Mouse (Mus musculus): ENCODE measurements around the gene Brap. TPM values are rescaled to one million over a fixed set of nuclear protein-coding genes. Genes with fewer than 3 reads are reported as not detected.

Brap gene
- polyA plus RNA-seq (2017; shearing (Covaris generic)) = 6.8 TPM

GRCm38 (mm10) chr5:121660059-121660896 lies at the start of gene Brap, which contains the start of gene Acad10:
Gene Brap (plus strand): TSS chr5:121660563.
Gene Acad10 (minus strand): TSS chr5:121660514.

GRCm38 (mm10) chr5:121618592-121619513 lies 41.5 kb upstream of the Brap start, which contains the start of gene Acad12:
Gene Acad12 (minus strand): TSS chr5:121618938.

GRCm38 (mm10) chr5:121711174-121711927 lies 51.0 kb downstream of the Brap start, which contains the start of gene Atxn2:
Gene Atxn2 (plus strand): TSS chr5:121711337.

Other genes starting within 250 kb of the Brap start
- gene Tmem116, start 208.7 kb upstream of the Brap start, polyA plus RNA-seq (2017; shearing (Covaris generic)) = 1.5 TPM
- 67.2 TPM for gene Erp29, start 208.1 kb upstream of the Brap start, polyA plus RNA-seq (2017; shearing (Covaris generic))
- not detected for gene Adam1b, start 157.1 kb upstream of the Brap start, polyA plus RNA-seq (2017; shearing (Covaris generic))
- gene Adam1a, start 115.1 kb upstream of the Brap start, polyA plus RNA-seq (2017; shearing (Covaris generic)) = 1.0 TPM
- not detected for gene Gm42878, start 115.1 kb upstream of the Brap start, polyA plus RNA-seq (2017; shearing (Covaris generic))
- gene Mapkapk5, start 114.7 kb upstream of the Brap start, polyA plus RNA-seq (2017; shearing (Covaris generic)) = 24.3 TPM
- 17.5 TPM for gene Aldh2, start 66.7 kb upstream of the Brap start, polyA plus RNA-seq (2017; shearing (Covaris generic))
- gene Acad12, start 41.6 kb upstream of the Brap start, polyA plus RNA-seq (2017; shearing (Covaris generic)) = 3.4 TPM
- 11.0 TPM for gene Acad10, start within 50 bp of the Brap start, polyA plus RNA-seq (2017; shearing (Covaris generic))
- 16.3 TPM for gene Atxn2, start 50.8 kb downstream of the Brap start, polyA plus RNA-seq (2017; shearing (Covaris generic))
- gene Sh2b3, start 177.1 kb downstream of the Brap start, polyA plus RNA-seq (2017; shearing (Covaris generic)) = 6.8 TPM
- 2.8 TPM for gene Pheta1, start 188.4 kb downstream of the Brap start, polyA plus RNA-seq (2017; shearing (Covaris generic))

Data from activated CD4-positive, CD25-positive, alpha-beta regulatory T cell, adult 9 weeks (primary cell).